Mouse (Mus musculus): Measurements from ENCODE around the gene Ccdc125. TPM values are rescaled to one million over a fixed set of nuclear protein-coding genes. Genes with fewer than 3 reads are reported as not detected.

Ccdc125 gene
- polyA plus RNA-seq, 2 experiments = 3.3 to 3.4 TPM

DNA sequence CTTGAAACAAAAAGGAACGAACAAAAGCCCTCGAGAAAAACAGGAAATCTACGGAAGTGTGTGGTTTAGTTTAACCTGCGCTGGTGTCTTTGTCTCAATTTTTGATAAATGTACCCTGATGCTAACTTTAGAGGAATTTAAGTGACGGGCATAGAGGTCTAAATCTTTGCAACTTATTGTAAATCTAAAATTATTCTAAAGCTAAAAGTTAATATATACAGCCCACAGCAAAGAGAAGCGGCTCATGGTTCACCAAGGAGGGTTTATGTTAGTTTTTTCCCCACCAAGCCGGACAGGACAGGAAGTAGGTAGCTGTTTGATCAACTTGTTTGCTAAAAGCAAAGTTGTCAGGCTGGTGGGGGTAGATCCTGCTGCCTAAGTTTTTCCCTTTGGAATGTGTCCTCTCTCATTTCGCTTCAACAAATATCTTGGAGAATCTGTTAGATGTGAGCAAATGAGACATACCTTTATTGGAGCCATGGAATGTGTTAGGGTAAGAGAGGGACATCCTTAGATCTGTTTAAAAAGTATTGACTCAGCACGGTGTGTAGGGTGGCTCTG, 744 bp downstream of the Ccdc125 start:
- no peak for TF ChIP-seq POLR2A (IDR thresholded peaks at IDR 0.05; ENCODE audit: borderline replicate concordance, extremely low read depth, insufficient read depth, insufficient read length)
- Histone ChIP-seq H3K27ac (replicated peaks; ENCODE audit: low read depth, low read length) (no peak overlapping the region), H3K9ac (ENCODE audit: low read depth, low read length, severe bottlenecking) (peak overlapping the region; percentile 75), H3K27me3 (ENCODE audit: control insufficient read depth, insufficient read depth, low read length) (no peaks in the 10 kb centered on the region), H3K9me3 (ENCODE audit: control insufficient read depth, low read length) (no peaks in the 10 kb centered on the region), H3K4me2 (replicated peaks; ENCODE audit: low read depth, low read length, severe bottlenecking) (peak overlapping the region; percentile 85), H3K4me1 (ENCODE audit: control insufficient read depth, insufficient read depth, low read length) (no peaks in the 10 kb centered on the region), H3K36me3 (ENCODE audit: control insufficient read depth, insufficient read depth, low read length) (peaks cover 16% of the 10 kb centered on the region), H3K4me3 (replicated peaks; ENCODE audit: low read length) (peak overlapping the region; percentile 53)
- no peak for ATAC-seq (ENCODE audit: low FRiP score, low read depth)
- no peak for DNase-seq (ENCODE audit: low spot score)
- WGBS = 48% methylated on average over 9 of the region's 9 CpGs

DNA sequence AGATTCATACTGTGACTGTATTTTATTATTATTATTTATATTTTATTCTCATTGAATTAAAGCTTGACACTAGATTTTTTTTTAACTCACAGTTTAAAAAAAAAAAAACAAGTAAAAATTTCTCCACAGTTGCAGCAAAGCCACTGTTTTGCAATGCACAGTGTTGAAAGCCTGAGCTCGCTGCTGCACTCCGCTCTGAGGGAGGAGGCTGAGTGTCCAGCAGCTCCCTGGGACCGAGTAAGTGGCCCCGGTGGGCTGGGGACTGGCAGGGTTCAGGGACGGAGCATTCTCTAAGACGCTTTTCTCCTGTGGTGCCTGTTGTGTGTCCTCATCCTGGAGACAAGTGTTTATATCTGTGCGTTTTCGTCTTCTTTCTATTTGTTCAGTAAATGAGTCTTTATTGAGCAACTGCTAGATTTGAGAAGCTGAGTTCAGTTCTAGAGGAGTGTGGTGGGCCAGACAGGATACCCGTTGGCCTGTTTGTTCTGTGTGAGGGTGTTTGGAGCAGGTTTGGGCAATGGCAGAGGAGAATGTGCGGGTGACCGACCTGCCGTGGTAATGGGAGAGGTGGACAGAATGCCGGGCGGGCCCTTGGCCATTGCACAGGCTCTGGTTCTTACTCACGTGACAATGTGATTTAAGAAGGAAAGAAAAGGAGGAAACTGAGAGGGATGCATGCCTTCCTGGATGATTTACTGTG, 6.6 kb downstream of the Ccdc125 start:
- H3K9me3 ChIP-seq (ENCODE audit: control insufficient read depth, low read length) = no peaks in the 10 kb centered on the region
- no peak overlapping the region for H3K27ac ChIP-seq (replicated peaks; ENCODE audit: low read depth, low read length)
- TF ChIP-seq POLR2A (IDR thresholded peaks at IDR 0.05; ENCODE audit: borderline replicate concordance, extremely low read depth, insufficient read depth, insufficient read length) = no peak
- 84% methylated on average over 15 of the region's 15 CpGs for WGBS
- DNase-seq (ENCODE audit: low spot score) = no peak
- H3K4me1 ChIP-seq (ENCODE audit: control insufficient read depth, insufficient read depth, low read length) = no peaks in the 10 kb centered on the region
- no peaks in the 10 kb centered on the region for H3K27me3 ChIP-seq (ENCODE audit: control insufficient read depth, insufficient read depth, low read length)
- ATAC-seq (ENCODE audit: low FRiP score, low read depth) = no peak
- no peak overlapping the region for H3K4me2 ChIP-seq (replicated peaks; ENCODE audit: low read depth, low read length, severe bottlenecking)
- no peak overlapping the region for H3K4me3 ChIP-seq (replicated peaks; ENCODE audit: low read length)
- no peak overlapping the region for H3K9ac ChIP-seq (ENCODE audit: low read depth, low read length, severe bottlenecking)
- H3K36me3 ChIP-seq (ENCODE audit: control insufficient read depth, insufficient read depth, low read length) = no peaks in the 10 kb centered on the region

DNA sequence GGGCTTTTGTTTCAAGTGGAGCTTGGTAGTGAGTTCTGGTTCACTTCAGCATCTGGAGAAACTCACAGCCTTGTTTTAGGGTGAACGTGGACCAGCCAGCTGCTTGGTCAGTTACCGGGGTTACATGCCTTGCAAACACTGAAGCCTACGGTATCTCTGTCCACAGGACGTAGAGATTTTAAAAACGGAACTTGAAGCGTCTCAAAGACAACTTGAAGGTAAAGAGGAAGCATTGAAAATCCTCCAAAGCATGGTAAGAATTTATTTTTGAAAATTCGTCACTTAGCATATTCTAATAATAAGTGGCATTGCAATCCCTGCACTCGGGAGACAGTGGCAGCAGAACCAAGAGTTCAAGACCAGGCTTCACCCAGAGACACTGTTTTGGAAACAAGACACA, 12.1 kb downstream of the Ccdc125 start:
- H3K27ac ChIP-seq (replicated peaks; ENCODE audit: low read depth, low read length) = no peak overlapping the region
- WGBS = 86% methylated on average over 8 of the region's 8 CpGs
- H3K9ac ChIP-seq (ENCODE audit: low read depth, low read length, severe bottlenecking) = no peak overlapping the region
- no peak overlapping the region for H3K4me2 ChIP-seq (replicated peaks; ENCODE audit: low read depth, low read length, severe bottlenecking)
- H3K9me3 ChIP-seq (ENCODE audit: control insufficient read depth, low read length) = no peaks in the 10 kb centered on the region
- no peaks in the 10 kb centered on the region for H3K4me1 ChIP-seq (ENCODE audit: control insufficient read depth, insufficient read depth, low read length)
- H3K4me3 ChIP-seq (replicated peaks; ENCODE audit: low read length) = no peak overlapping the region
- no peaks in the 10 kb centered on the region for H3K36me3 ChIP-seq (ENCODE audit: control insufficient read depth, insufficient read depth, low read length)
- no peaks in the 10 kb centered on the region for H3K27me3 ChIP-seq (ENCODE audit: control insufficient read depth, insufficient read depth, low read length)
- ATAC-seq (ENCODE audit: low FRiP score, low read depth) = no peak
- no peak for DNase-seq (ENCODE audit: low spot score)
- no peak for TF ChIP-seq POLR2A (IDR thresholded peaks at IDR 0.05; ENCODE audit: borderline replicate concordance, extremely low read depth, insufficient read depth, insufficient read length)

DNA sequence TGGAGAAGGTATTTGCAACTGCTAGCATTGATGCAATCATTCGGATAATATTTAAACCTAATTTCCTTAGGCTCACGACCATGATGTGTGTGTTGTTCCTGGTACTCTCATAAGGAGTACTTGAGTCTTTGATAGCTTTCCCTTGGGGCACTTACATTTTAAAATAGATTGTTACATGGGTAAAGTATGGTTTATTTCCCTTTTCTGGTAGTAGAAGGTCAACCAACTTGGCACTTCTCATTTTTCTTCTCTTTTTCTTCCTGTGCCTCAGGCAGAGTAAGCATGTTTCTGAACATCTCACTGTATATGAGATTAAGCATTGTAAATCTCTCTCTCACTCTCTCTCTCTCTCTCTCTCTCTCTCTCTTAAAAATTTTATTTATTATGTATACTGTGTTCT, 13.3 kb downstream of the Ccdc125 start:
- Histone ChIP-seq H3K4me1 (ENCODE audit: control insufficient read depth, insufficient read depth, low read length) (no peaks in the 10 kb centered on the region), H3K4me2 (replicated peaks; ENCODE audit: low read depth, low read length, severe bottlenecking) (no peak overlapping the region), H3K4me3 (replicated peaks; ENCODE audit: low read length) (no peak overlapping the region), H3K36me3 (ENCODE audit: control insufficient read depth, insufficient read depth, low read length) (no peaks in the 10 kb centered on the region), H3K9ac (ENCODE audit: low read depth, low read length, severe bottlenecking) (no peak overlapping the region), H3K27ac (replicated peaks; ENCODE audit: low read depth, low read length) (no peak overlapping the region), H3K27me3 (ENCODE audit: control insufficient read depth, insufficient read depth, low read length) (no peaks in the 10 kb centered on the region), H3K9me3 (ENCODE audit: control insufficient read depth, low read length) (no peaks in the 10 kb centered on the region)
- 70% methylated on average over 2 of the region's 2 CpGs for WGBS
- TF ChIP-seq POLR2A (IDR thresholded peaks at IDR 0.05; ENCODE audit: borderline replicate concordance, extremely low read depth, insufficient read depth, insufficient read length) = no peak
- no peak for ATAC-seq (ENCODE audit: low FRiP score, low read depth)
- DNase-seq (ENCODE audit: low spot score) = no peak

DNA sequence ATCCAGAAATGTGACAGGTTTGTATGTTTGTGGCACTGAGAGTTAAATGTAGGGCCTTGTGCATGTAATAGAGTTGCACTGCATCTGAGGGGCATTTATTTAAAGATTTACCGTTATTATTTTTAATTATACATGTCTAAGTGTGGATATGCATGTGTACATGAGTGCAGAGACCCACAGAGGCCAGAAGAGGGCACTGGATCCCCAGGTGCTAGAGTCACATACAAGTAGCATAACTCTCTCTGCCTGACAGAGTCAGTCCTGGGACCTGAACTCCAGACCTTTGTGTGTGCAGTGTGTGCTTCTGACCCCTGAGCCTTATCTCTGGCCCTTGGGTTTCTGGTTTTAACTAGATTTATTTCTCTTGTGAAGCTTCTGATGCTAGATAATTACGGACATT, 14.8 kb downstream of the Ccdc125 start:
- H3K4me2 ChIP-seq (replicated peaks; ENCODE audit: low read depth, low read length, severe bottlenecking) = no peak overlapping the region
- no peak for TF ChIP-seq POLR2A (IDR thresholded peaks at IDR 0.05; ENCODE audit: borderline replicate concordance, extremely low read depth, insufficient read depth, insufficient read length)
- H3K4me3 ChIP-seq (replicated peaks; ENCODE audit: low read length) = no peak overlapping the region
- H3K27ac ChIP-seq (replicated peaks; ENCODE audit: low read depth, low read length) = no peak overlapping the region
- H3K9ac ChIP-seq (ENCODE audit: low read depth, low read length, severe bottlenecking) = no peak overlapping the region
- 75% methylated on average over 2 of the region's 2 CpGs for WGBS
- H3K9me3 ChIP-seq (ENCODE audit: control insufficient read depth, low read length) = no peaks in the 10 kb centered on the region
- no peaks in the 10 kb centered on the region for H3K4me1 ChIP-seq (ENCODE audit: control insufficient read depth, insufficient read depth, low read length)
- no peaks in the 10 kb centered on the region for H3K27me3 ChIP-seq (ENCODE audit: control insufficient read depth, insufficient read depth, low read length)
- no peaks in the 10 kb centered on the region for H3K36me3 ChIP-seq (ENCODE audit: control insufficient read depth, insufficient read depth, low read length)
- DNase-seq (ENCODE audit: low spot score) = no peak
- no peak for ATAC-seq (ENCODE audit: low FRiP score, low read depth)

All from limb, embryonic 14.5 days (tissue).